Mouse (Mus musculus): ENCODE data around the gene Grm1. TPM values are rescaled to one million over a fixed set of nuclear protein-coding genes. Genes with fewer than 3 reads are reported as not detected.
A peak's percentile ranks its signal among the peaks of the same experiment; 100 is the strongest.
"Not testable (repeated sequence)": the region's sequence is repeated elsewhere in the genome, so short reads cannot be mapped to it uniquely, and the experiment has no call there.

The Grm1 gene
- polyA plus RNA-seq (2015; fragmentation: Nextera tagmentation; extraction: Ambion mirVana): 1.7 TPM in 2 replicates

GRCm38 (mm10) chr10:11081611-11082398 lies at the start of gene Grm1:
Grm1 (minus strand) TSS chr10:11082356.
- Histone ChIP-seq H3K36me3 (no peaks in the 10 kb centered on the region), H3K4me3 (peak within 1 kb of the TSS; percentile 40), H3K9me3 (no peaks in the 10 kb centered on the region), H3K27ac (replicated peaks) (no peak within 1 kb of the TSS), H3K27me3 (peaks cover 44% of the 10 kb centered on the region), H3K4me2 (peak within 1 kb of the TSS; percentile 67), H3K9ac (peak within 1 kb of the TSS; percentile 58), H3K4me1 (replicated peaks) (peaks cover 16% of the 10 kb centered on the region)
- WGBS: under 1% methylated on average over 32 of the region's 32 CpGs
- ATAC-seq (ENCODE audit: low read depth): peak; percentile 91

GRCm38 (mm10) chr10:11121781-11122180 lies 39.6 kb upstream of the Grm1 start:
- Histone ChIP-seq H3K9me3 (peaks cover 4% of the 10 kb centered on the region; the same call in 1 of the 2 replicates), H3K4me1 (replicated peaks) (no peaks in the 10 kb centered on the region), H3K9ac (no peak overlapping the region), H3K36me3 (no peaks in the 10 kb centered on the region), H3K4me3 (no peak overlapping the region), H3K27ac (replicated peaks) (no peak overlapping the region), H3K4me2 (no peak overlapping the region), H3K27me3 (no peaks in the 10 kb centered on the region)
- 90% methylated on average over 2 of the region's 2 CpGs for WGBS
- no peak for ATAC-seq (ENCODE audit: low read depth)

GRCm38 (mm10) chr10:11098475-11099044 lies 16.4 kb upstream of the Grm1 start:
- Histone ChIP-seq H3K4me2 (no peak overlapping the region), H3K27me3 (no peaks in the 10 kb centered on the region), H3K36me3 (no peaks in the 10 kb centered on the region), H3K4me3 (no peak overlapping the region), H3K9me3 (no peaks in the 10 kb centered on the region), H3K4me1 (replicated peaks) (no peaks in the 10 kb centered on the region), H3K27ac (replicated peaks) (no peak overlapping the region), H3K9ac (no peak overlapping the region)
- WGBS: 89% methylated on average over 4 of the region's 4 CpGs
- no peak for ATAC-seq (ENCODE audit: low read depth)

- 79% methylated on average over 3 of the region's 3 CpGs for WGBS
- Histone ChIP-seq H3K27ac (replicated peaks) (no peak overlapping the region), H3K9ac (no peak overlapping the region), H3K9me3 (no peaks in the 10 kb centered on the region), H3K4me3 (no peak overlapping the region), H3K4me2 (no peak overlapping the region), H3K4me1 (replicated peaks) (peaks cover 2% of the 10 kb centered on the region; the same call in 1 of the 2 replicates), H3K27me3 (peaks cover 23% of the 10 kb centered on the region), H3K36me3 (no peaks in the 10 kb centered on the region)
- no peak for ATAC-seq (ENCODE audit: low read depth)
Measured at GRCm38 (mm10) chr10:11086348-11086747, 4.2 kb upstream of the Grm1 start.

GRCm38 (mm10) chr10:11080725-11081610 lies 1.2 kb downstream of the Grm1 start:
- Histone ChIP-seq H3K9ac (peak overlapping the region; percentile 58), H3K36me3 (no peaks in the 10 kb centered on the region), H3K27me3 (peaks cover 44% of the 10 kb centered on the region), H3K4me3 (peak overlapping the region; percentile 40), H3K4me1 (replicated peaks) (peaks cover 16% of the 10 kb centered on the region), H3K4me2 (peak overlapping the region; percentile 67), H3K9me3 (no peaks in the 10 kb centered on the region), H3K27ac (replicated peaks) (no peak overlapping the region)
- ATAC-seq (ENCODE audit: low read depth): no peak
- WGBS: 6% methylated on average over 25 of the region's 25 CpGs

- Histone ChIP-seq H3K9me3 (no peaks in the 10 kb centered on the region), H3K36me3 (no peaks in the 10 kb centered on the region), H3K27me3 (peaks cover 44% of the 10 kb centered on the region), H3K9ac (peak overlapping the region; percentile 58), H3K4me2 (peak overlapping the region; percentile 67), H3K4me1 (replicated peaks) (peaks cover 16% of the 10 kb centered on the region), H3K27ac (replicated peaks) (no peak overlapping the region), H3K4me3 (peak overlapping the region; percentile 40)
- 7% methylated on average over 33 of the region's 33 CpGs for WGBS
- ATAC-seq (ENCODE audit: low read depth): 0 out of 2 replicates have a peak, but pooled peaks have one; percentile 10
Measured at GRCm38 (mm10) chr10:11080013-11080724, 2.0 kb downstream of the Grm1 start.

GRCm38 (mm10) chr10:11079506-11079905 lies 2.6 kb downstream of the Grm1 start:
- Histone ChIP-seq H3K36me3 (no peaks in the 10 kb centered on the region), H3K4me3 (peak overlapping the region; percentile 40), H3K27ac (replicated peaks) (no peak overlapping the region), H3K4me1 (replicated peaks) (peaks cover 16% of the 10 kb centered on the region), H3K9ac (no peak overlapping the region), H3K27me3 (peaks cover 44% of the 10 kb centered on the region), H3K9me3 (no peaks in the 10 kb centered on the region), H3K4me2 (0 out of 2 replicates have a peak overlapping the region, but pooled peaks have one; percentile 67)
- no peak for ATAC-seq (ENCODE audit: low read depth)
- 50% methylated on average over 8 of the region's 8 CpGs for WGBS

GRCm38 (mm10) chr10:11065136-11065535 lies 17.0 kb downstream of the Grm1 start:
- H3K9ac ChIP-seq: no peak overlapping the region

GRCm38 (mm10) chr10:11061318-11062071 lies 20.7 kb downstream of the Grm1 start:
- Histone ChIP-seq H3K9me3 (no peaks in the 10 kb centered on the region), H3K4me3 (no peak overlapping the region), H3K4me2 (no peak overlapping the region), H3K36me3 (no peaks in the 10 kb centered on the region), H3K4me1 (replicated peaks) (no peaks in the 10 kb centered on the region), H3K27me3 (no peaks in the 10 kb centered on the region), H3K27ac (replicated peaks) (no peak overlapping the region), H3K9ac (no peak overlapping the region)
- WGBS: 76% methylated on average over 10 of the region's 10 CpGs
- no peak for ATAC-seq (ENCODE audit: low read depth)

More at GRCm38 (mm10) chr10:11065136-11065535, 17.0 kb downstream of the Grm1 start:
- ATAC-seq (ENCODE audit: low read depth): no peak
- Histone ChIP-seq H3K27ac (replicated peaks) (no peak overlapping the region), H3K36me3 (no peaks in the 10 kb centered on the region), H3K27me3 (no peaks in the 10 kb centered on the region), H3K4me1 (replicated peaks) (no peaks in the 10 kb centered on the region), H3K9me3 (no peaks in the 10 kb centered on the region), H3K4me2 (no peak overlapping the region), H3K4me3 (no peak overlapping the region)
- 76% methylated on average over 2 of the region's 2 CpGs for WGBS

GRCm38 (mm10) chr10:11049361-11049760 lies 32.8 kb downstream of the Grm1 start:
- H3K27ac ChIP-seq (replicated peaks): no peak overlapping the region
- H3K4me3 ChIP-seq: no peak overlapping the region
- H3K36me3 ChIP-seq: no peaks in the 10 kb centered on the region
- no peak overlapping the region for H3K9ac ChIP-seq
- WGBS: 83% methylated on average over 7 of the region's 7 CpGs
- no peaks in the 10 kb centered on the region for H3K9me3 ChIP-seq
- no peaks in the 10 kb centered on the region for H3K27me3 ChIP-seq
- H3K4me2 ChIP-seq: no peak overlapping the region
- no peak for ATAC-seq (ENCODE audit: low read depth)
- no peaks in the 10 kb centered on the region for H3K4me1 ChIP-seq (replicated peaks)

- not testable (repeated sequence) for H3K27ac ChIP-seq (replicated peaks); H3K9me3 ChIP-seq; H3K4me3 ChIP-seq; H3K36me3 ChIP-seq; H3K4me2 ChIP-seq; H3K9ac ChIP-seq; ATAC-seq (ENCODE audit: low read depth); H3K4me1 ChIP-seq (replicated peaks); H3K27me3 ChIP-seq
- 62% methylated on average over 13 of the region's 13 CpGs for WGBS
Measured at GRCm38 (mm10) chr10:11045421-11045820, 36.7 kb downstream of the Grm1 start.

Data from neural tube, embryonic 13.5 days (tissue).